ENCODE assay signal across 7 mouse cellular contexts in genomic region chr14:54227911-54228451, GRCm38 (mm10). TPM values are rescaled to one million over a fixed set of nuclear protein-coding genes. Genes with fewer than 3 reads are reported as not detected.
DNase-seq lines count a peak whose midpoint lies in the region; ATAC-seq lines count a peak whose summit lies in the region.

No protein-coding gene starts in this region.

- WGBS in intestine, embryonic 15.5 days = under 1% methylated on average over 10 of the region's 10 CpGs
- 3% methylated on average over 10 of the region's 10 CpGs for WGBS in midbrain, embryonic 10.5 days

- DNase-seq in adrenal gland, postnatal 10 days = peak; percentile 81
- peak; percentile 83 for DNase-seq in embryo, embryonic 11 days
- DNase-seq in gastrocnemius, postnatal 4 days (ENCODE audit: low spot score in 2 of 2) = peak; percentile 46 to 59
- DNase-seq in left cerebral cortex, postnatal 4 days = peak; percentile 68
- peak; percentile 72 for DNase-seq in midbrain, embryonic 10.5 days (ENCODE audit: low spot score)
- peak; percentile 72 for DNase-seq in spleen, adult 12 weeks (ENCODE audit: low spot score)

- no peaks in the 10 kb centered on the region for H3K27me3 ChIP-seq in intestine, embryonic 15.5 days (replicated peaks)
- H3K27me3 ChIP-seq in midbrain, embryonic 10.5 days (ENCODE audit: low read depth, poor library complexity, severe bottlenecking) = peaks cover 7% of the 10 kb centered on the region

- H3K27ac ChIP-seq in intestine, embryonic 15.5 days = peak overlapping the region; percentile 62
- H3K27ac ChIP-seq in midbrain, embryonic 10.5 days (replicated peaks) = peak overlapping the region; percentile 83

- intact Hi-C loops in left cerebral cortex, postnatal 4 days (cut with DNase I) = loop anchor here (5.0 kb wide), 2 partner anchors 166 to 414 kb away; partner anchors contain the start of genes Cdh24 and Gm17606

- peaks cover 41% of the 10 kb centered on the region for H3K4me1 ChIP-seq in intestine, embryonic 15.5 days (replicated peaks)
- peaks cover 38% of the 10 kb centered on the region for H3K4me1 ChIP-seq in midbrain, embryonic 10.5 days

- H3K4me2 ChIP-seq in intestine, embryonic 15.5 days (replicated peaks) = peak overlapping the region; percentile 67

- peak overlapping the region; percentile 29 for H3K4me3 ChIP-seq in intestine, embryonic 15.5 days (replicated peaks)
- H3K4me3 ChIP-seq in midbrain, embryonic 10.5 days = peak overlapping the region; percentile 55

- H3K9me3 ChIP-seq in intestine, embryonic 15.5 days = no peaks in the 10 kb centered on the region
- H3K9me3 ChIP-seq in midbrain, embryonic 10.5 days (replicated peaks) = no peaks in the 10 kb centered on the region

- no peaks in the 10 kb centered on the region for H3K36me3 ChIP-seq in intestine, embryonic 15.5 days
- H3K36me3 ChIP-seq in midbrain, embryonic 10.5 days = no peaks in the 10 kb centered on the region

- H3K9ac ChIP-seq in intestine, embryonic 15.5 days = peak overlapping the region; percentile 21

- ATAC-seq in intestine, embryonic 15.5 days = peak; percentile 50

RNA-seq across cellular contexts. Expression of gene Dad1, which starts 25.9 kb away (rescaled TPM):
- 100 to 1,000 TPM; 171 to 191 TPM for total RNA-seq in adrenal gland, postnatal 10 days (2021)
- 10 to 100 TPM; 89.9 to 92.3 TPM for total RNA-seq in gastrocnemius, postnatal 4 days (2021)
- polyA plus RNA-seq in intestine, embryonic 15.5 days (2015; fragmentation: Nextera tagmentation; extraction: Ambion mirVana) = 450 and 484 TPM in 2 replicates
- total RNA-seq in left cerebral cortex, postnatal 4 days (2021) = 100 to 1,000 TPM; 103 to 114 TPM
- polyA plus RNA-seq in midbrain, embryonic 10.5 days (2016; fragmentation: Nextera tagmentation; extraction: Ambion mirVana) = 242 and 244 TPM in 2 replicates

RNA-seq across cellular contexts. Expression of gene Abhd4, which starts 26.0 kb away (rescaled TPM):
- 100 to 1,000 TPM; 206 to 229 TPM for total RNA-seq in adrenal gland, postnatal 10 days (2021)
- 10 to 100 TPM; 30.1 to 31.5 TPM for total RNA-seq in gastrocnemius, postnatal 4 days (2021)
- polyA plus RNA-seq in intestine, embryonic 15.5 days (2015; fragmentation: Nextera tagmentation; extraction: Ambion mirVana) = 41.6 and 42.6 TPM in 2 replicates
- total RNA-seq in left cerebral cortex, postnatal 4 days (2021) = 10 to 100 TPM; 37.1 to 38.9 TPM
- 36.7 and 41.5 TPM in 2 replicates for polyA plus RNA-seq in midbrain, embryonic 10.5 days (2016; fragmentation: Nextera tagmentation; extraction: Ambion mirVana)

RNA-seq across cellular contexts. Expression of gene Olfr49, which starts 56.8 kb away (rescaled TPM):
- total RNA-seq in adrenal gland, postnatal 10 days (2021) = not detected
- total RNA-seq in gastrocnemius, postnatal 4 days (2021) = not detected
- polyA plus RNA-seq in intestine, embryonic 15.5 days (2015; fragmentation: Nextera tagmentation; extraction: Ambion mirVana) = not detected in 2 replicates
- not detected for total RNA-seq in left cerebral cortex, postnatal 4 days (2021)
- polyA plus RNA-seq in midbrain, embryonic 10.5 days (2016; fragmentation: Nextera tagmentation; extraction: Ambion mirVana) = not detected in 2 replicates

Comparison
In these comparisons a context has a peak if more than half of its experiments do, and no peak if none do; other contexts are left out.
1. Peak in every context shown above with its lines: DNase-seq, ATAC-seq, H3K4me3 ChIP-seq and H3K27ac ChIP-seq.
2. RNA of gene Abhd4, which starts 26.0 kb away (total RNA-seq): 206 to 229 TPM in adrenal gland, postnatal 10 days; 37.1 to 38.9 TPM in left cerebral cortex, postnatal 4 days and 30.1 to 31.5 TPM in gastrocnemius, postnatal 4 days; every median in the first group is over 4 times any median in the second.